Mouse (Mus musculus): Measurements from ENCODE around the gene Zfyve19.

Gene Zfyve19

GRCm38 (mm10) chr2:119196316-119197108 lies 11.9 kb upstream of the Zfyve19 start:
- 83% methylated on average over 4 of the region's 4 CpGs for WGBS

GRCm38 (mm10) chr2:119197493-119197892 lies 10.9 kb upstream of the Zfyve19 start:
- WGBS, result 84% methylated on average over 1 of the region's 1 CpGs

GRCm38 (mm10) chr2:119198049-119198448 lies 10.4 kb upstream of the Zfyve19 start:
- WGBS, result 45% methylated on average over 1 of the region's 1 CpGs

GRCm38 (mm10) chr2:119198934-119199333 lies 9.5 kb upstream of the Zfyve19 start:
- WGBS, result 23% methylated on average over 3 of the region's 3 CpGs

- WGBS, result 56% methylated on average over 5 of the region's 5 CpGs
Observed at GRCm38 (mm10) chr2:119202914-119203453, 5.4 kb upstream of the Zfyve19 start.

GRCm38 (mm10) chr2:119203871-119204460 lies 4.5 kb upstream of the Zfyve19 start:
- 66% methylated on average over 4 of the region's 4 CpGs for WGBS

- WGBS, result 17% methylated on average over 6 of the region's 6 CpGs
Observed at GRCm38 (mm10) chr2:119207961-119208343, 465 bp upstream of the Zfyve19 start.

GRCm38 (mm10) chr2:119209176-119209507 lies 725 bp downstream of the Zfyve19 start:
- 1% methylated on average over 13 of the region's 13 CpGs for WGBS

- 83% methylated on average over 6 of the region's 6 CpGs for WGBS
Observed at GRCm38 (mm10) chr2:119229775-119230704, 21.6 kb downstream of the Zfyve19 start, which contains the start of gene Ppp1r14d. TSS of gene Ppp1r14d (minus strand) at chr2:119229906.

- WGBS, result 30% methylated on average over 25 of the region's 25 CpGs
Observed at GRCm38 (mm10) chr2:119236682-119237209, 28.3 kb downstream of the Zfyve19 start.

GRCm38 (mm10) chr2:119237210-119237870 lies 28.9 kb downstream of the Zfyve19 start, which contains the start of gene Spint1:
TSS of gene Spint1 (plus strand) at chr2:119237362.
- 2% methylated on average over 73 of the region's 73 CpGs for WGBS

- 6% methylated on average over 31 of the region's 31 CpGs for WGBS
Observed at GRCm38 (mm10) chr2:119237871-119238220, 29.4 kb downstream of the Zfyve19 start.

GRCm38 (mm10) chr2:119238671-119239070 lies 30.3 kb downstream of the Zfyve19 start:
- WGBS, result 83% methylated on average over 2 of the region's 2 CpGs

GRCm38 (mm10) chr2:119240075-119240818 lies 31.8 kb downstream of the Zfyve19 start:
- WGBS, result 83% methylated on average over 4 of the region's 4 CpGs

GRCm38 (mm10) chr2:119240819-119241186 lies 32.4 kb downstream of the Zfyve19 start:
- WGBS, result 92% methylated on average over 4 of the region's 4 CpGs

- WGBS, result 73% methylated on average over 9 of the region's 9 CpGs
Observed at GRCm38 (mm10) chr2:119242548-119242947, 34.1 kb downstream of the Zfyve19 start.

GRCm38 (mm10) chr2:119245246-119245645 lies 36.8 kb downstream of the Zfyve19 start:
- WGBS, result 77% methylated on average over 7 of the region's 7 CpGs

- WGBS, result 70% methylated on average over 9 of the region's 9 CpGs
Observed at GRCm38 (mm10) chr2:119247904-119248303, 39.5 kb downstream of the Zfyve19 start.

GRCm38 (mm10) chr2:119249592-119250061 lies 41.2 kb downstream of the Zfyve19 start:
- WGBS, result 82% methylated on average over 4 of the region's 4 CpGs

GRCm38 (mm10) chr2:119250377-119250776 lies 42.0 kb downstream of the Zfyve19 start:
- 53% methylated on average over 5 of the region's 5 CpGs for WGBS
